Mouse (Mus musculus): Measurements from ENCODE around the gene Ube2d1.

GRCm38 (mm10) chr10:71251846-71252245, 33.2 kb downstream of the Ube2d1 start:
- TF ChIP-seq CTCF (IDR thresholded peaks at IDR 0.05; ENCODE audit: control insufficient read depth, insufficient read depth, insufficient read length) (no peak), USF1 (IDR thresholded peaks at IDR 0.05; ENCODE audit: low read depth) (no peak), MAX (IDR thresholded peaks at IDR 0.05) (no peak), CEBPB (IDR thresholded peaks at IDR 0.05; ENCODE audit: low read depth) (no peak)

All from C2C12 (cell line).